In genomic region chr17:23677236-23677679, GRCm38 (mm10) we compare ENCODE assay signal across 8 mouse cellular contexts. TPM values are rescaled to one million over a fixed set of nuclear protein-coding genes. Genes with fewer than 3 reads are reported as not detected.
DNase-seq lines count a peak whose midpoint lies in the region; ATAC-seq lines count a peak whose summit lies in the region.

TSS of gene Tnfrsf12a (minus strand) at chr17:23677468.

- peaks cover 46% of the 10 kb centered on the region for H3K27me3 ChIP-seq in heart, embryonic 14.5 days (ENCODE audit: control insufficient read depth, insufficient read depth, low read length)
- peaks cover 22% of the 10 kb centered on the region for H3K27me3 ChIP-seq in neural tube, embryonic 14.5 days (ENCODE audit: control insufficient read depth, insufficient read depth, low read length)

- peak within 1 kb of the TSS; percentile 81 for H3K4me3 ChIP-seq in brown adipose tissue, adult 24 weeks (ENCODE audit: insufficient read depth, low read depth, low read length)
- H3K4me3 ChIP-seq in heart, embryonic 14.5 days (ENCODE audit: control insufficient read depth in 1 of 2, insufficient read depth in 1 of 2, low read depth in 1 of 2, low read length in 2 of 2), result peak within 1 kb of the TSS; percentile 72 to 95
- H3K4me3 ChIP-seq in neural tube, embryonic 14.5 days (ENCODE audit: low read depth, low read length), result peak within 1 kb of the TSS; percentile 39

- H3K9me3 ChIP-seq in heart, embryonic 14.5 days (ENCODE audit: control insufficient read depth, low read length), result no peaks in the 10 kb centered on the region
- no peaks in the 10 kb centered on the region for H3K9me3 ChIP-seq in neural tube, embryonic 14.5 days (ENCODE audit: control insufficient read depth, low read length)

- H3K9ac ChIP-seq in heart, embryonic 14.5 days (ENCODE audit: low read length), result peak within 1 kb of the TSS; percentile 91
- H3K9ac ChIP-seq in neural tube, embryonic 14.5 days (replicated peaks; ENCODE audit: low read depth, low read length), result peak within 1 kb of the TSS; percentile 37; the same call in 1 of the 2 replicates

- peak within 1 kb of the TSS; percentile 85 for H3K4me2 ChIP-seq in heart, embryonic 14.5 days (ENCODE audit: low read length)
- H3K4me2 ChIP-seq in neural tube, embryonic 14.5 days (ENCODE audit: low read depth, low read length), result peak within 1 kb of the TSS; percentile 82

- H3K36me3 ChIP-seq in heart, embryonic 14.5 days (ENCODE audit: control insufficient read depth, insufficient read depth, low read length), result no peaks in the 10 kb centered on the region
- no peaks in the 10 kb centered on the region for H3K36me3 ChIP-seq in neural tube, embryonic 14.5 days (ENCODE audit: control insufficient read depth, insufficient read depth, low read length)

- ATAC-seq in heart, embryonic 14.5 days (ENCODE audit: insufficient number of reproducible peaks, insufficient read depth, low FRiP score, low read depth), result peak; percentile 26; the same call in 1 of the 2 replicates
- ATAC-seq in neural tube, embryonic 14.5 days (ENCODE audit: low read depth), result no peak

- peak within 1 kb of the TSS; percentile 85 for H3K27ac ChIP-seq in brown adipose tissue, adult 24 weeks (replicated peaks; ENCODE audit: low read depth, low read length)
- peak within 1 kb of the TSS; percentile 97 to 99 for H3K27ac ChIP-seq in heart, embryonic 14.5 days (replicated peaks in 1 of 2; ENCODE audit: control insufficient read depth in 1 of 2, insufficient read depth in 1 of 2, low read depth in 2 of 2, low read length in 2 of 2)
- H3K27ac ChIP-seq in neural tube, embryonic 14.5 days (ENCODE audit: low read depth, low read length), result no peak within 1 kb of the TSS; the same call in 1 of the 2 replicates

- WGBS in heart, embryonic 14.5 days, result under 1% methylated on average over 34 of the region's 34 CpGs
- WGBS in neural tube, embryonic 14.5 days, result under 1% methylated on average over 34 of the region's 34 CpGs

- DNase-seq in CD8-positive naive resting alpha-beta T cell, adult 2 months (ENCODE audit: low read depth in 2 of 2, low spot score in 2 of 2), result peak; percentile 81 to 86
- DNase-seq in fibroblast of lung, adult 2 months (ENCODE audit: low read depth), result peak; percentile 80
- peak; percentile 91 for DNase-seq in kidney, postnatal 14 days
- DNase-seq in lung, adult 18-20 months, result peak; percentile 90 to 92
- peak; percentile 87 for DNase-seq in testis, postnatal 10 days (ENCODE audit: low spot score)

- peaks cover 6% of the 10 kb centered on the region; the same call in 1 of the 2 replicates for H3K4me1 ChIP-seq in brown adipose tissue, adult 24 weeks (ENCODE audit: control insufficient read depth, insufficient read depth, insufficient read length, low read length)
- H3K4me1 ChIP-seq in heart, embryonic 14.5 days (ENCODE audit: control insufficient read depth in 2 of 2, insufficient read depth in 2 of 2, low read length in 2 of 2), result peaks cover 18 to 40% of the 10 kb centered on the region in 2 experiments
- peaks cover 10% of the 10 kb centered on the region; the same call in 1 of the 2 replicates for H3K4me1 ChIP-seq in neural tube, embryonic 14.5 days (ENCODE audit: control insufficient read depth, insufficient read depth, low read length)

RNA-seq across cellular contexts. Expression of gene Tnfrsf12a, which starts in this region (rescaled TPM):
- polyA plus RNA-seq in brown adipose tissue, adult 24 weeks (2012; ENCODE audit: insufficient read depth, insufficient read length, missing spikeins), result 20.5 and 40.5 TPM in 2 replicates
- polyA plus RNA-seq in heart, embryonic 14.5 days (2014; fragmentation: Nextera tagmentation; extraction: Ambion mirVana), result 107 and 114 TPM in 2 replicates
- 2.6 and 3.8 TPM in 2 replicates for polyA plus RNA-seq in neural tube, embryonic 14.5 days (2014; fragmentation: Nextera tagmentation; extraction: Ambion mirVana)
